Mouse (Mus musculus) adrenal gland (tissue): ENCODE results near the gene Rubcnl.

Experiments
- intact Hi-C: fragments of 180-260 bp; cut with DNase I; formaldehyde crosslinking; loops from one replicate; pipeline ENCODE4 v1.15.1; 2025

The Rubcnl gene

GRCm38 (mm10) chr14:75017877-75018825 is 2.3 kb downstream of the Rubcnl start:
- intact Hi-C loops = no loop called here

- intact Hi-C loops = no loop called here
Measured at GRCm38 (mm10) chr14:75018829-75019228, 3.0 kb downstream of the Rubcnl start.

- intact Hi-C loops = no loop called here
Measured at GRCm38 (mm10) chr14:75020581-75021253, 4.9 kb downstream of the Rubcnl start.

DNA sequence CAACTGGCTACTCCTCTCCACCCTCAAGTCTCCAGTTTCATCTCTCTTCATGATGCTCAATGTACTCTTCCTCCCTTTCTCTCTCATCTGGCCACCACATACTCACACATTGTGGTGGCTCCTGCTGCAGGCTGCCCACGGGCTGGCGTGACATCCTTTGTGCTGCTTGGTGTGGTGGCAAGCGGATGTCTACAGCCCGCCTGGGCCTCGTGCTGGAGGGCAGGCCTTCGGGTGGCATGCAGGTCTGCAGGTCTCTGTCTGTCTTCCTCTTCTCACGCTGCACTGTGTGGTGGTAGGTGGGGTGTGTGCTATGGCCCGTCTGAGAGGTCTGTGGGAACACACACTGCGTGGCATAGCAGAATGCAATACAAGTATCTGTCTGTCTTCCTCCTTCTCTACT is 6.7 kb downstream of the Rubcnl start:
- intact Hi-C loops = no loop called here

- intact Hi-C loops = no loop called here
Measured at GRCm38 (mm10) chr14:75024793-75025710, 9.2 kb downstream of the Rubcnl start.

- intact Hi-C loops = no loop called here
Measured at GRCm38 (mm10) chr14:75030764-75031163, 14.9 kb downstream of the Rubcnl start.

DNA sequence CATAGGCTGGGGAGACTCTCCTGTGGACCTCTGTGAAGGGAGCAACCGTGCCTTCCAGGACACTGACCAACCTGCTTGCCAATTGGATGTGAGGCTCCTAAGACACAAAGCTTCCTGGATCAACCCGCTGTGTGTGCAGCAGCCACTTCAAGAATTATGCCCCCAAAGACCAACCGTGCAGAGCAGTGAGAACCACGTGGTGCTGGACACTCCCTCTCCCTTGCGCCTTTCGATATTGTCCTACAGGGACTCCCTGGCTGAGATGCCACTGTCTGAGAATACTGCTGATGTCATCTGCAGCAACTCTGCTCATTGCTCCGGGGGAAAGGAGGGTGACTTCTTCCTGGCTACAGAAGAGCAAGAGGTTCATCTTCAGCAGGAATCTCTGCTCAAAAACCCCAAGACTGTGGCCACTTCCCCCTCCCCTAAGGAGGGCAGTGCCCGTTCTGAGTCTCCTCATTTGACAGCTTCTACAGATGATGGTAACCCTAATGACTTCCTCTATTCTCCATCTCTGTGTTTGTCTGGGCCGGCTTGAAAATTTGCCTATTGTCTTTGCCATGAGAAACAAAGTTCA is 16.3 kb downstream of the Rubcnl start:
- intact Hi-C loops = no loop called here

- intact Hi-C loops = no loop called here
Measured at GRCm38 (mm10) chr14:75032742-75033141, 16.9 kb downstream of the Rubcnl start.

GRCm38 (mm10) chr14:75034240-75034639 is 18.4 kb downstream of the Rubcnl start:
- intact Hi-C loops = no loop called here

GRCm38 (mm10) chr14:75035431-75035830 is 19.6 kb downstream of the Rubcnl start:
- intact Hi-C loops = no loop called here

GRCm38 (mm10) chr14:75045184-75045583 is 29.4 kb downstream of the Rubcnl start:
- intact Hi-C loops = no loop called here

- intact Hi-C loops = no loop called here
Measured at GRCm38 (mm10) chr14:75052451-75052850, 36.6 kb downstream of the Rubcnl start.

GRCm38 (mm10) chr14:75054455-75055343 is 38.9 kb downstream of the Rubcnl start:
- intact Hi-C loops = no loop called here

- intact Hi-C loops = no loop called here
Measured at GRCm38 (mm10) chr14:75056861-75057431, 41.1 kb downstream of the Rubcnl start.

DNA sequence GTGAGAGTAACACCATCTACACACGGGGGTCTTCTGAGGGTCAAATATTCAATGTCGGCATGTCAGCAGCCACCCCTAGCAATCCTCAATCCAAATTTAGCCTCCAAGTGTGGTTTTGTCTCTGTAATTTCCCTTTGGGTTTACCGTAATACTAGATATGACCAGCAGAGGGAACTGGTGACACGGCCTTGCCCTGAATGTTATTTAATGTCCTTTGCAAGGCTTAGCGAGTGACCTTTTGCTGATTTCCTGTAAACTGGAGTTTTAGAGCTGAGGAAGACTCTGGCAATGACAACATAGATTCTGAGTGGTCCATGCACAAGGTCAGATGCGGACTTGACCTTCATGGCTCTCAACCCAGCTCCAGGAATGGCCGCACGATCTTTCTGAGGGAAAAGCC is 44.7 kb downstream of the Rubcnl start:
- intact Hi-C loops = loop anchor here (5.0 kb wide), 1 partner anchor 137 kb away; no protein-coding TSS in a partner anchor

DNA sequence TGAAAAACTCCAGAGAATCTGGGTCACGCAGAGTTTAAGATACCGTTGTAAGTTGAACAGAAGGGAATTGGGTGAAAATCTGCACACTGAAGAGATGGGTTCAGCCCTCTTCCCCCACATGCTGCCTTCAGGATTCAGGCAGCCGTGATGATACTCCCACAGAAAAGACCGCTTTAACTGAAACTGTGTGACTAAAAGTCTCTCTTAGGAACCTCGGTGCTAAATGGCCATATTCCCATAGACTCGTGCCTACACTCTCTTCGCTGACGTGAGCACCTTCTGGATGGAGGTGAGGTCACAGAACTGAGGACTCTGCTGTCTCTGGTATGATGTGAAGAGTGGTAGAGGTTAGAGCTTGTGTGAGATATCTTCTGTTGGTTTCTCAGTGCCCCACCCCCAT is 48.1 kb downstream of the Rubcnl start:
- intact Hi-C loops = loop anchor here (5.0 kb wide), 1 partner anchor 133 kb away; no protein-coding TSS in a partner anchor

DNA sequence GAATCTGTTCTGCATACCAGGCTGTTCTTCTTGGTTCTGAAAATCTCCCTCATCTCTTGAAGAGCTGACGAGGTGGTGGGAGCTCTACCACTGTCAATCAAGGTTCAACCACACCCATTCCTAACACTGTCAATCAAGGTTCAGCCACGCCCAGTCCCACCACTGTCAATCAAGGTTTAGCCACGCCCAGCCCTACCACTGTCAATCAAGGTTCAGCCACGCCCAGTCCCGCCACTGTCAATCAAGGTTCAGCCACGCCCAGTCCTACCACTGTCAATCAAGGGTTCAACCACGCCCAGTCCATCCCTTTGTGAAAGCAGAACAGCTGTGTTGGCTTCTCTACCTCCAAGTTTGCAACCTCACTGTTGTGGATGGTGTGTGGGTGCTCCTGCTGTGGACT is 48.7 kb downstream of the Rubcnl start:
- intact Hi-C loops = loop anchor here (5.0 kb wide), 1 partner anchor 133 kb away; no protein-coding TSS in a partner anchor

DNA sequence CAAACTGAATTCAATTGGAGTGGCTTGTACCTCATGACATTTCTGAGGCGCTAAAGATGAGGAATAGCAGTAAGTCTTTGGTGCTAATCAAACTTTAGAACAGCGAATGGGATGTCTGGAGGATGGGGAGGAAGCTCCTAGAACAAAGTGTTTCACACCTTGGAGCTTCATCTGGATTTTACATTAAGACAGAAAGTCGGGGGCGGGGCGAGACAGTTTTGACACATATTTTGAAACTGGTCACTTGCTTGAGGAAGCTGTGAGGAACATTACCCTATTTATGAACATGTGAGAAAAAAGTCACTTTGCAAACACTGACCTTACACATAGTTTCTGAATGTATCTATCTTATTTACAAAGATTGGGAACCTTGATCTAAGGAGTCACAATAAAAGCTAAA is 49.4 kb downstream of the Rubcnl start:
- intact Hi-C loops = no loop called here

GRCm38 (mm10) chr14:75068430-75069112 is 52.7 kb downstream of the Rubcnl start:
- intact Hi-C loops = no loop called here
